Mouse (Mus musculus) spleen, adult 2 months (tissue): Measurements from ENCODE around the gene Ubac1. TPM values are rescaled to one million over a fixed set of nuclear protein-coding genes. Genes with fewer than 3 reads are reported as not detected.

Experiments
- DNase-seq, 2 experiments: peaks; one replicate each; pipeline versions ENCODE4 v3.0.0 to v3.0.0-alpha.2; 2012 to 2021; ENCODE audit warnings: low spot score in 2 of 2, low read depth in 1 of 2
- H3K27ac ChIP-seq: fragments of 200-500 bp; 2 replicates; pipeline ENCODE4 v1.5.1; 2012; ENCODE audit warnings: low read length, inconsistent platforms; ENCODE audit not compliant: insufficient read depth
- H3K27me3 ChIP-seq: fragments of 200-500 bp; 2 replicates; pipeline ENCODE4 v1.6.1; 2012; ENCODE audit warnings: mild to moderate bottlenecking, moderate library complexity, low read length, inconsistent platforms; ENCODE audit not compliant: control insufficient read depth, insufficient read depth
- H3K36me3 ChIP-seq: fragments of 200-500 bp; 2 replicates; pipeline ENCODE4 v1.6.1; 2012; ENCODE audit warnings: mild to moderate bottlenecking, low read length, inconsistent platforms; ENCODE audit not compliant: control insufficient read depth, insufficient read depth
- H3K4me1 ChIP-seq: fragments of 200-500 bp; 2 replicates; pipeline ENCODE4 v1.6.1; 2011; ENCODE audit warnings: inconsistent platforms; ENCODE audit not compliant: control insufficient read depth, insufficient read depth, insufficient read length
- H3K4me3 ChIP-seq: fragments of 200-500 bp; 2 replicates; pipeline ENCODE4 v1.5.1; 2011; ENCODE audit warnings: mild to moderate bottlenecking, inconsistent platforms; ENCODE audit not compliant: insufficient read depth, insufficient read length; ENCODE audit errors: extremely low read depth
- CTCF ChIP-seq: fragments of 200-500 bp; IDR thresholded peaks from 2 replicates; pipeline ENCODE4 v1.5.1; 2011; ENCODE audit warnings: mild to moderate bottlenecking, inconsistent platforms; ENCODE audit not compliant: insufficient read depth, insufficient read length, insufficient replicate concordance; ENCODE audit errors: extremely low read depth
- POLR2A ChIP-seq: fragments of 200-500 bp; IDR thresholded peaks from 2 replicates; pipeline ENCODE4 v1.6.1; 2011; ENCODE audit warnings: low read depth, low read length, inconsistent platforms
- WGBS: fragments of 180-500 bp; shearing (Covaris S2); methylation state at CpG from one replicate; pipeline ENCODE4 v1.1.7; 2018; 5-methylcytosine and 5-hydroxymethylcytosine counted together
- polyA plus RNA-seq: library from polyadenylated mRNA; depleted of rRNA; stranded (reverse); fragments of >200 nt; gene quantifications from 2 replicates; pipeline ENCODE4 v1.2.3, GENCODE M21; 2012; rRNA removed

Gene Ubac1
- polyA plus RNA-seq, 1 experiment = 80.2 TPM

GRCm38 (mm10) chr2:25978997-25979396, 42.5 kb downstream of the Ubac1 start:
- Histone ChIP-seq H3K27me3 (no peaks in the 10 kb centered on the region), H3K36me3 (no peaks in the 10 kb centered on the region), H3K4me3 (no peak overlapping the region), H3K4me1 (peaks cover 4% of the 10 kb centered on the region; the same call in 1 of the 2 replicates), H3K27ac (no peak overlapping the region)
- 79% methylated on average over 4 of the region's 4 CpGs for WGBS
- no peak for DNase-seq
- TF ChIP-seq CTCF (no peak), POLR2A (no peak)

DNA sequence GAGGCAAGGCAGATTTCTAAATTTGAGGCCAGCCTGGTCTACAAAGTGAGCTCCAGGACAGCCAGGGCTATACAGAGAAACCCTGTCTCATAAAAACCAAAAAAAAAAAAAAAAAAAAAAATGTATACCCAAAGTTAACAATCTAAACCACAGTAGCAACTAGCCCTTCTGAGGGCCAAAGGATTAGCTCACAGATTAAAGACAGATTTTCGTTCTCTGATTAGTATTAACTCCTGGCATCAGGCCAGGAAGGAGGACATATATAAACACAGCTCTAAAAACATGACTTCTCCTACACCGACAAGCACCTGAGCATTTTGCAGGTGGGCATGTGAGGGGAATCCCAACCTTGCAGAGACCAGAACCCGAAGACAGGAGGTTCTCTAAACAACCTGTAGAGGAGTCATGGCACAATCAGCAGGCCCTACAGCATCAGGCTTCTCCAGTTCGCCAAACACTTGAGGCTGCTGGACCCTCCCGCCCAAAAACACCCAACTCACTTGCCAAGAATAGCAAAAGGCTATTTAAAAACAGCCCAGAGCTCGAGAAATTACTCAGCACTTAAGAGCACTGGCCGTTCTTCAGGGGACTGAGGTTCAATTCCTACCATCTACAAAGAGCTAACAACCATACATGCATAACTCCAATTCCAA, 43.8 kb downstream of the Ubac1 start:
- H3K36me3 ChIP-seq = no peaks in the 10 kb centered on the region; the same call in 1 of the 2 replicates
- no peaks in the 10 kb centered on the region for H3K27me3 ChIP-seq
- WGBS = 71% methylated on average over 7 of the region's 7 CpGs
- TF ChIP-seq CTCF = no peak
- no peak for TF ChIP-seq POLR2A
- H3K27ac ChIP-seq = no peak overlapping the region
- no peak overlapping the region for H3K4me3 ChIP-seq
- DNase-seq = no peak
- H3K4me1 ChIP-seq = peaks cover 4% of the 10 kb centered on the region; the same call in 1 of the 2 replicates

- 83% methylated on average over 4 of the region's 4 CpGs for WGBS
- Histone ChIP-seq H3K4me3 (no peak overlapping the region), H3K27ac (no peak overlapping the region), H3K36me3 (no peaks in the 10 kb centered on the region; the same call in 1 of the 2 replicates), H3K27me3 (no peaks in the 10 kb centered on the region), H3K4me1 (no peaks in the 10 kb centered on the region)
- TF ChIP-seq CTCF (no peak), POLR2A (no peak)
- DNase-seq = no peak
Observed at GRCm38 (mm10) chr2:25975141-25975770, 46.3 kb downstream of the Ubac1 start.

GRCm38 (mm10) chr2:25970426-25970825, 51.1 kb downstream of the Ubac1 start:
- Histone ChIP-seq H3K4me3 (no peak overlapping the region), H3K4me1 (no peaks in the 10 kb centered on the region), H3K27ac (no peak overlapping the region), H3K27me3 (no peaks in the 10 kb centered on the region), H3K36me3 (no peaks in the 10 kb centered on the region; the same call in none of the 2 replicates)
- WGBS = 46% methylated on average over 2 of the region's 2 CpGs
- DNase-seq = no peak
- TF ChIP-seq POLR2A (no peak), CTCF (no peak)

DNA sequence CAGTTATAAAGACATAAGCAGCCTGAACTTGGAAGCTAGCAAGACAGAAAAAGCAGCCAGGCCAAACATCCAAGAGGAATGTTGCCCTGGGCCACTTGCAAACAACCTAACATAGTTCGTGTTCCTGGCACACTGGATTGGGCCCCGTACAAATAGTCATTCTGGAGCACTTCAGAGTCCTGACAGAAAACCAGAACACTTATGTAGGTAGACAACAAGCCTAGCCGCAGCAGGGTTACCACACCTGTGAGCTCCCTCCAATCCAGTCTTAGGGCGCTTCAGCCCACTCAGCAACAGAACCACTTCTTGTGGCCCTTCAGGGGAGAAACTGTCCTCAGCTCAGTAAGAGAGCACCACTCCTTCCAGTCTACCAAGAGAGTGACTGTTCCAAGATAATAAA, 52.2 kb downstream of the Ubac1 start:
- WGBS = 94% methylated on average over 4 of the region's 4 CpGs
- H3K4me3 ChIP-seq = no peak overlapping the region
- peaks cover 1% of the 10 kb centered on the region for H3K36me3 ChIP-seq
- DNase-seq = no peak
- TF ChIP-seq CTCF = no peak
- no peak for TF ChIP-seq POLR2A
- H3K27me3 ChIP-seq = no peaks in the 10 kb centered on the region
- H3K27ac ChIP-seq = no peak overlapping the region
- H3K4me1 ChIP-seq = no peaks in the 10 kb centered on the region

DNA sequence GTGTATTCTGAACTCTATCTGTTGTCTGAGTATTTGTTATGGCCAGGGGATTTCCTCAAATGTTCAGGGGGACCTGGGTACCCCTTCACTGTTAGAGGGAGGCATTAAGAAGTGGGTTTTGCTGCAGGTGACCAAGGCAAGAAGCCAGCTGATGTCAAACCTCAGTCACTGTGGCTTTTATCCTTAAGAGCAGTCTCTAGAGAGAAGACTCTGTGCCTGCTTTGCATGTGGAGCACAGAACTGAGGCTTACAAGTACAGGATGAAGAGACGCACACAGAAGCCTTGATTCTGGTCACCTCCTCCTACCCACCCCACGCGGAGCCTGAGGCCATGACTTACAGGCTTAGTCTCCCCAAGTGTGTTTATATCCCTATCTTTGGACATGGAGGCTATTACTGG, 72.3 kb downstream of the Ubac1 start:
- peaks cover 4% of the 10 kb centered on the region for H3K36me3 ChIP-seq
- H3K27ac ChIP-seq = no peak overlapping the region
- H3K4me3 ChIP-seq = no peak overlapping the region
- TF ChIP-seq CTCF (no peak), POLR2A (no peak)
- H3K4me1 ChIP-seq = no peaks in the 10 kb centered on the region; the same call in 1 of the 2 replicates
- DNase-seq = no peak
- WGBS = 84% methylated on average over 3 of the region's 3 CpGs
- H3K27me3 ChIP-seq = no peaks in the 10 kb centered on the region

Other genes starting within 250 kb of the Ubac1 start
- not detected in 2 replicates for gene Lcn11, start 244.7 kb downstream of the Ubac1 start, polyA plus RNA-seq
- gene Gm13539, start 239.5 kb downstream of the Ubac1 start, polyA plus RNA-seq = not detected in 2 replicates
- gene Glt6d1, start 205.9 kb downstream of the Ubac1 start, polyA plus RNA-seq = not detected in 2 replicates
- not detected in 2 replicates for gene Lcn9, start 198.6 kb downstream of the Ubac1 start, polyA plus RNA-seq
- gene Sohlh1, start 174.5 kb downstream of the Ubac1 start, polyA plus RNA-seq = not detected in 2 replicates
- 0.16 and 0.40 TPM in 2 replicates for gene Kcnt1, start 158.0 kb downstream of the Ubac1 start, polyA plus RNA-seq
- gene Camsap1, start 38.5 kb downstream of the Ubac1 start, polyA plus RNA-seq = 5.3 and 6.5 TPM in 2 replicates
- gene Nacc2, start 101.5 kb upstream of the Ubac1 start, polyA plus RNA-seq = 10.7 and 16.8 TPM in 2 replicates
- 0.04 TPM in 1 of 2 replicates, not detected in the other for gene Lhx3, start 186.5 kb upstream of the Ubac1 start, polyA plus RNA-seq
- gene Qsox2, start 215.8 kb upstream of the Ubac1 start, polyA plus RNA-seq = 7.0 and 9.8 TPM in 2 replicates